Mouse (Mus musculus) spleen, adult 2 months (tissue): ENCODE measurements around the gene Gcm1.

ENCODE experiments used
- CTCF ChIP-seq: fragments of 200-500 bp; IDR thresholded peaks from 2 replicates; pipeline ENCODE4 v1.5.1; 2011; ENCODE audit warnings: mild to moderate bottlenecking, inconsistent platforms; ENCODE audit not compliant: insufficient read depth, insufficient read length, insufficient replicate concordance; ENCODE audit errors: extremely low read depth
- POLR2A ChIP-seq: fragments of 200-500 bp; IDR thresholded peaks from 2 replicates; pipeline ENCODE4 v1.6.1; 2011; ENCODE audit warnings: low read depth, low read length, inconsistent platforms

DNA sequence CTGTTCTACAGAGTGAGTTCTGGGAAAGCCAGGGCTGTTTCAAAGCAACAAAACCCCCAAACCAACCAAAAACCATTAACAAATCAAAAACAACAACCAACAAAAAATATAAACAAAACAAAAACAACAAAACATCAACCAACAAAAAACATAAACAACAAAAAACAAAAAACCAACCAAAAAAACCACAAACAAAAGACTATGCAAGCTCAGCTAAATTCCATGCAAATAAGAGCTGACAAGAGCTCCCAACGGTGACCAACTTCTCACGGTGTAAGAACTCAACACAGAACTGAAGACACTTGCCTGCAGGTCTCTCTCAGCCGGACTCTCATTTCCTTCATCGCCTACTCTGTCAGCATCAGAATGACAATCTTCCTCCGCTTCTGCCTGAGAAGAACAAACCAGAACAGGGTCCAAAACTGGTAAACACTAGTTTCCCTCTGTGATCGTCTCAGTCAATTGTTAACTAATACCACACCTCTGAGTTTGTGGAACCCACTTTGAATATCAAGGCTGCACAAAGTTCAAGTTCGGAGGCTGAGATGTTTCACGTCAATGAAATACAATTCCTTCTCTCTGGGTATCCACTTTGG, 52.3 kb downstream of the Gcm1 start:
- TF ChIP-seq POLR2A (no peak), CTCF (no peak)
